Mouse (Mus musculus) G1E (cell line): ENCODE results near the gene C87414.
"Not testable (repeated sequence)": the region's sequence is repeated elsewhere in the genome, so short reads cannot be mapped to it uniquely, and the experiment has no call there.

Source experiments
- CTCF ChIP-seq: IDR thresholded peaks from 2 replicates; pipeline ENCODE4 v1.5.1; 2012; ENCODE audit warnings: low read depth, low read length, inconsistent platforms, mixed read lengths
- GATA1 ChIP-seq: IDR thresholded peaks from 2 replicates; pipeline ENCODE4 v1.6.1; 2012; ENCODE audit warnings: borderline replicate concordance, low read length, inconsistent platforms, mixed read lengths
- TAL1 ChIP-seq: conservative IDR thresholded peaks from 2 replicates; pipeline ENCODE4 v1.6.1; 2012; ENCODE audit warnings: low read depth, low read length, inconsistent platforms, mixed read lengths

DNA sequence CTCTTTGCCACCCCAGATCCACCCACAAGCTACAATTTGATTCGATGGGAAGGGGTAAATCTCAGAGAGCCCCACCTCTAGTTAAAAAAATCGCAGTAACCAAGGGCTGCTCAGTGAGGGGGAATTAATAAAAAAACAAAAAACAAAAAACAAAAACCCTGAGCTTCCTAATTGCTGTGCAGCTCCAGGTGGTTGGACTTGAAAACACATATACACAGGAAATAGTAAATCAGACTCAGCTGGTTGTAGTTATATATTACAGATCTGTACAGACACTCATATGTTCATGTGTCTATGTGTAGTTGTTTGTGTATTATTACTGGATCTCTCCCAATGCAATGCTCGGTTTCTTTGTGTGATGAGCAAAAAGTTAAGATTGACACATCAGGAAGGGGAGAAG, at the start of gene C87414:
- not testable (repeated sequence) for TF ChIP-seq GATA1, CTCF, TAL1
